Mouse (Mus musculus): ENCODE results near the gene Tmem203.

DNA sequence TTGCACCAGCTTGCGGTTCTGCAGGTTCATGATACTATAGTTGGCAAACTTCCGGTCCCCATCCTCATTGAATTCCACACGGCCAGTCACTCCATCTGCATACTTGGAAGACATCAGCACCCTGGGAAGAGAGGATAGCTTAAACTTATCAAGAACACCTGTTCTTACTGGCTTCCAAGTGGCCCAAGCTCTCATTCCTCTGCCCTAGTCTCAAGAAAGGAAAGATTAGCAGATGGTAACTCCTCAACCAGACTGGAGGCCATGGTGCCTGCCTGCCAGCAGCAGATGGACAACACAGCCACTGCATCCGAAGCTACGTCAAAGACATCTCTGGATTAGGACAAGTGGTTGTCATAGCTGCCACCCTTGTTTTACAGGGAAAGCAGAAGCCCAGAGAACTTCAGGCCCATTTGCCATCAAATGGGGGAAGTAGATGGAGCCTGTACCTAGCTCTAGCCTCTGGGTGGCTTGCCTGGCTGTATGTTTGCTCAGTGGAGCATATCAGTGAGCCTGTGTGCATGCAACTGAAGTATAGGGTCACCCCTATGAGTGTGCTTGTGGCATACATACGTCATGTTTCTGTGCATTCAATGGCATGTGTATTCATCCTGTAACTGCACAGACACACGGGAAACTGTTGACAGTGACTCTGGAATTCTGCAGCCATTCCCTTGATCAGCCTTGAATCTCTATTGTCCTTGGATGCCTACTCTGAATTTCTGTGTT, 48.9 kb downstream of the Tmem203 start:
- TF ChIP-seq POLR2A (IDR thresholded peaks at IDR 0.05; ENCODE audit: low read depth, low read length) (no peak), EP300 (IDR thresholded peaks at IDR 0.05; ENCODE audit: low read length) (no peak), ZKSCAN1 (IDR thresholded peaks at IDR 0.05; ENCODE audit: borderline replicate concordance, low read depth, low read length) (no peak), ELF1 (IDR thresholded peaks at IDR 0.05; ENCODE audit: low read depth, low read length) (no peak), MEF2A (IDR thresholded peaks at IDR 0.05; ENCODE audit: borderline replicate concordance, low read depth, low read length) (no peak)
